Mouse (Mus musculus) monocyte, adult 5-6 weeks (primary cell): ENCODE measurements around the gene Prpf8. TPM values are rescaled to one million over a fixed set of nuclear protein-coding genes. Genes with fewer than 3 reads are reported as not detected.

Experiments used
- ATAC-seq: fragments of 153-309, 156-312 bp; replicated peaks from 2 replicates; pipeline ENCODE4 v1.8.0; 2017; ENCODE audit warnings: mild to moderate bottlenecking; ENCODE audit not compliant: low TSS enrichment, insufficient number of reproducible peaks, severe bottlenecking, poor library complexity, low FRiP score
- total RNA-seq: library from RNA; stranded (forward); fragments of 200-1000, 200-491, 200-594 nt; gene quantifications from 3 replicates; pipeline ENCODE4 v1.2.3, GENCODE M21; 2017

The Prpf8 gene
- total RNA-seq, 1 experiment from 2014 or later: 65.5 TPM

DNA sequence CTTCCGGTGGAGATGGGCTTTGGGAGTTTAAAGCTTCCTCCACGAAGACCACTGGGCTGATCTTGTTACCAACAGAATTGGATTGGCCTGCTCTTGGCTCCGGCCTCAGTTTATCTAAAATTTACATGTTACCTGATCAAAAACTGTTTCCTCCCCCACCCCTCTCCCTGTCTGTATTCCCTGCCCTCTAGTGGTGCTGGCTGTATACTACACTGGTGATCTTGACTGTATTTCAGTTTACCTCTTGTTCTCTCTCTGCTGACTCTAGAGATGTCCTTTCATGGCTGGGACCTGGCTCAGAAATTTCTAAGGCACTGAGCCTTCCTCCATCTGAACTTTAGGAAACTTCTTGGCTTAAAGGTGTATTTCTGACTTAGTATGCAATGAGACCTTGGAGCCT, 28.4 kb upstream of the Prpf8 start:
- no peak for ATAC-seq

DNA sequence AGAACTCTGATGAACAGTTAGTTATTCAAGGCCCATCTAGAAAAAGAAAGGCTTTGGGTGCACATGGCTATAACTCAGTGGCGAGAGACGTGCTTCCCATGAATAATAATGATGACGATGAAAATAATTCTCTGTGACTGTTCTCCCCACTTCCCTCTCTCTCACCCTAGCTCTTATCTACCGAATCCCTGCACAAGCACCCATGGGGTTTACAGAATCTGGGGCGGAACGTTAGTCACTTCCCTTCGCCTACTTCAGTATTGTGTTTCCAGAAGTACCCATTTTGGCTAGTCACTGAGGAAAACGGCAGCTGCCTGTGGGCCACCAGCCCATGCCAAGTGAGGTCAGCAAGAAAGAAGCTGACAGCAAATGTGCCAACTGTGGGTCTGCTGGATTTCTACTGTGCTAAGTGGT, 28.0 kb upstream of the Prpf8 start:
- no peak; the same call in 1 of the 2 replicates for ATAC-seq

DNA sequence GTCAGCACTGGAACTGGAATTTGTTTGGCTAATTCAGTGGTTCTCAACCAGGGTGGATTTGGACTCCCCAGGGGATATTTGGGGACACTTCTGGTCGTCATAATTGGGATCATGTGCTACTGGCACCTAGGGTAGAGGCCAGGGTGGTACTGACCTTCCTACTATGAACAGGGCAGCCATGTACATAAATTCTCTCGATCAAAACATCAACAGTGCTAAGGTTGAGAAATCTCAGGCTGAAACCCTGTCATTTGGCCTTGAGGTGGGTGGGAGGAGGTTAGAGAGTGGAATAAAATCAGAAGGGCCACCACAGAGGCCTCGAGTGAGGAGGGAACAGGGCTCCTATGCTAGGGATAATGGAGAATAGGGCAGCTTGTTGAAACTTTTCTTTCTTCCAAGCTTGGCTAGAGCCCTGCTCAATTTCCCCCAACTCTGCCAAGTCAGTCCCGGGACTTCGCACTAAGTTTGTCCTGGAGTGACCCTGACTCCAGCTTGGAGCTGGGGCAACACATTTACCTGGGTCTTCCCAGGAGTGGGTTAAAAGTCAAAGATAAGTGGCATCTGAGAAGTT, 27.4 kb upstream of the Prpf8 start:
- ATAC-seq: no peak

DNA sequence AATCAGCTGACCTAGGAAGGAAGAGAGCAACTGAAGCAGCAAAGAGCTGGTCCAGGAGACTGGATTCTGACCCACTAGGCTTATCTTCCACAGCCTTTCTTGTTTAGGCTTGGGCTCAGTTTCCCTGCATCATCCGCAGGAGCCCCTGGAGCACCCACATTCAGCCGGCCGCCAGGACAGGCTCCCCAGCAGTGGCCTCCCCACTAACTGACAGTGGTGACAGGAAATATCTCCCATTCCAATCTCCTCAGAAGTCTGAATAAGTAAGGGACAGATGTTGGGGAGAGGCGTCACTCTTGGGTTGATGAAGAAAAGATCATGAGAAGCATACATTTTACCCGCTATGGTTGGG, 26.9 kb upstream of the Prpf8 start:
- no peak for ATAC-seq

DNA sequence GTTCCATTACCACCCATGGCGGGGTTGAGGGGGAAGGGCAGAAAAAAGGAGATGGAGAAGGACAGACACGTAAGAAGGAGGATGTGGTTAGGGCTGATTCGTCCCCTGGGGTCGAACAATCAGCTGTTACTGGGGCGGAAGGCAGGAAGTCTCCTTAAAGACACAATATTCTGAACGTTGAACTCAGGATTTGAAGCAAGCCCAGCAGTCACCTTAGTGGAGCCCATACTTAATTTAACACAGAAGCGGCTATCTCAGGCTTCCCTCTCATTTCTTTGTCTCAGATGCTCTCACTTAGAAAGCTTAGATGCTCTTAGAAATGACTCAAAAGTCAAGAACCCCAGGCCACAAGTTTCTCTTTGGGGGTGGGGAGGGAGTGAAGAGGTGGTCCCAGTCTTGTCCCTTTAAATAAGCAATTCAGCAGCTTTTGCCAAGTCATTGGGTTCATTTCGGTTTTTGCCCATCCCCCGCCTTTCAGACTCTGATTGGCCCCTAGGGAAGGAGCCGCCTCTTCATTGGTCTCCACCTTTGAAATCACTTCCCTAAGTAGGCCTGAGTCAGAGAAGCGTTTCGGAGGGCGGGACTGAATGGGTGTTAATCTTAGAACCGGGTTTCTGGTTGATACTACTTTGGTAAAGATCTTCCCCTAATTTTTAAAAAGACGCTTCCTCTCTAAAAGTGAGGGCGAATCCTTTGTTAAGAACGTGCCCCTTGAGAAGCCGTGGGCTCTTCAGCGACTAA, 26.3 kb upstream of the Prpf8 start:
- peak; percentile 44 for ATAC-seq

DNA sequence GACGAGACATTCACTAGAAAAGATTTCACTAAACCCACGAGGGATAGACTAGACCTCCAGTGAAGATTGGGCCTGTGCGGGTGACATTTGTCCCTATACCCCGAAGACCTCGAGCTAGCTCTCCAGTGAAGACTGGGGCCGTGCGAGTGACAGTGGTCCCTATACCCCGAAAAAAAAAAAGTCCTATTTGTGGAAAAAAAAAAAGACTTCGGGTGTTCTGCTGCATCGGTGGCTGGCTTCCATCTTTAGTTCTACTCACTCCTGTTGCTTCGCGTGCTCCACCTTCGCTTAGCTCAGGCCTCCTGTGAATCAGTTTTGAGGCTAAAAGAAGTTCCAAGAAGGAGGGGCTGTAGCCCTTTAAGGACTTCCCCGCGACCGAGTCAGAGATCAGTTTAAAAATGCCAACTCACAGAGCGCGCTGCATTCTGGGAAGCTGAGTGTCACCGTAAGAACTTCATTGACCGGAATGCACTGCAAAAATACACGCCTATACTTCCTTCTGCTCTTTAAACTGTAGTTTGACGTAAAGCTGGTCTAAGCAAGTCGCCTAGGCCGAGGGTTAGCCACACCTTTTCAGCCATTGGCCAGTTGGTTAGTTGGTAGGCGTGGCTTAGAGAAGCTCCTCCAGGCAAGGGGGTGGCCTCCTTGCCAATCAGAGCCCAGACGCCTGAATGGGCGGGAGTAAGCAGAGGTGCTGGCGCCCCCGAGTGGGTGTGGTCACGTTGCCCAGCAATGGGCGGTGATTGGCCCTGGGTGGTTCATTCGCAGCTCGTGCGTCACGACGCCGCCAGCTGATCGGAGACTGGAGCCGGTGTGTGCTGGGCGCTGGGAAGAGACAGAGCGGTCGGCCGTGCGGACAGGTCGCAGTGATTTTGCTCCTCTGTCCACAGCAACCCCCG, 25.5 kb upstream of the Prpf8 start, which contains the start of gene Tlcd2:
Tlcd2 (plus strand) TSS at position 872 of the 899 bp plus-strand sequence.
- peak; percentile 73 for ATAC-seq

DNA sequence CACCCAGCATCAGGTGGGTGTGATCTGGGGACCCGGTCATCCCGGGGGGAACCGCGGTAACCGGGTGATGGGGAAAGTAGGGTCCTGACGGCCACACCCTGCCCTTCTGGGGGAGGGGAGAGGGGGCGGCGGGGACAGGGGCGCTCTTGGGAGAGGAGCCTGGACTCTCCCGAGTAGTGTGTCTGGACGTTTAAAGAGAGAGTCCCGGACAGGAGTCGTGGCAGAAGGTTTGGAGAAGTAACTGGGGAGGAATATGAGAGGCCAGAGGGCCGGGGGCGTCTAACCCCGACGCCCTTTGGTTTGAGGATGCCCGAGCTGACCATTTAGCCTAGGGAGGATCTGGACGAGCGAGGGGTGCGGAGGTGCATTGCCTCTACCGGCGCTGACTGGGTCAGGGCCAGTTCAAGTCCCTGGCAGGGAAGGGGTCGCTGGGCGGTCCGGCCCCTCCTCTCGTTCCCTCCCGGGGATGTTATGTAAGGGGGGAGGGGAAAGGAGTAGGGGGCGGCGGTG, 24.8 kb upstream of the Prpf8 start:
- ATAC-seq: no peak

DNA sequence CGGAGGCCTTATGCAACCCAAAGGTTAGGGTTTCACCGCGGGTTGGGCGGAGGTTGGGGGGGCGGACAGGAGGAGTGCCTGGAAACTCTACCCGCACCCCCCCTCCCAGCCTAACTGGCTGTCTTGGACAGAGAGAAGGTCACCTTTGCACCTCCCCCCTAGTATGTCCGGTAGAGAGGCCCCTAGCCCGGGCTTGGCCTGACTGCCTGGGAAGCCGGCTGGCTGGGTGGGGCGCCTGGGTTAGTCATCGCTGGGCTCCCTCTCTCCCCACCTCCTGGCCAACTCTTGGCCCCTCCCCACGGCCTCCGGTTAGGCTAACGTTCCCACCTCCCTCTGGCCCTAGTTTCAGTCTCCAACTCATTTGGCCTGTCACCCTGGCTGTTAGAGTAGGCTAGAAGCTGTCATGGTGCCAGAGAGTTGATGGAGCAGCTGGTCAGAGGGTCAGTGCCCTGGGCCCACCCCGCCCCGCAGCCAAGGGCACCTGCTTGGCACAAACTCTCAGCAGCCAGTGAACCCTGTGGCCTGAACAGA, 24.3 kb upstream of the Prpf8 start:
- 0 out of 2 replicates have a peak, but pooled peaks have one; percentile 7 for ATAC-seq

DNA sequence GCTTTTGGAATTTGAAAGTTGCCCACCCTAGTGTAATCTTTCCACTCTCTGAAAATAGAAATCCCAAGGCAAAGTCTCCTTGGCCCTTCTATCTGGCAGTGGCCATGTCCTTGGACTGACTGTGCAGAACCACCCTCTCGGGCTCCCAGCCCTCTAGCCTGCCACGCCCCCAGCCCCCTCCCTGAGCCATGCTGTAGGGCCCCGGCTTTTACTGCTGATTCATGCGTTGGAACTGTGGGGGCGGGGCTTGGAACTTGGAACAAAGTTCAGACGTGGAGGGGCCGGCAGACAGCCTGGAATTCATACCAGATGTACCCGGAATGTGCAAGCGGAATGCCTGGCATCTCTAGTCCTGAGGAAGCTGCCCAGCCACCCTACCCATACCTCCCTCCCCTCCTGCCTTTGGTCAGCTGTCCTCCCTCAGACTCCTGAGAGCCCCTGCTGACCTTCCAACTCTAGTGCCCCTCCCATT, 23.7 kb upstream of the Prpf8 start:
- no peak for ATAC-seq

DNA sequence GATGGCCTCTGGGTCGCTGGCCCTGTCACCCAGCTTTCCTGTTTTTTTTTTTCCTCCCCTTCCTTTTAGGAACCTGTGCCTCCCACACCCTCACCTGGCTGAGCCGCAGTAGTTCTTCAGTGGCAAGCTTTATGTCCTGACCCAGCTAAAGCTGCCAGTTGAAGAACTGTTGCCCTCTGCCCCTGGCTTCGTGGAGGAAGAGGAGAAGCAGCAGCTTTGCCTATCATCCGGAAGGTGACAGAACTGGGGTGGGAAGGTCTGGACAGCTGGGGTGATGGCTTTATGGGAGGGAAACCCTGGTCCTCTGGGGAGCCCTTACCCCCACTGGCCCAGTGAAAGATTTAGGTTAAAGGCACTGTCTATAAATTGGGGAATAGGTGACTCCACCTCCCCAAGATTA, 23.0 kb upstream of the Prpf8 start:
- no peak for ATAC-seq

DNA sequence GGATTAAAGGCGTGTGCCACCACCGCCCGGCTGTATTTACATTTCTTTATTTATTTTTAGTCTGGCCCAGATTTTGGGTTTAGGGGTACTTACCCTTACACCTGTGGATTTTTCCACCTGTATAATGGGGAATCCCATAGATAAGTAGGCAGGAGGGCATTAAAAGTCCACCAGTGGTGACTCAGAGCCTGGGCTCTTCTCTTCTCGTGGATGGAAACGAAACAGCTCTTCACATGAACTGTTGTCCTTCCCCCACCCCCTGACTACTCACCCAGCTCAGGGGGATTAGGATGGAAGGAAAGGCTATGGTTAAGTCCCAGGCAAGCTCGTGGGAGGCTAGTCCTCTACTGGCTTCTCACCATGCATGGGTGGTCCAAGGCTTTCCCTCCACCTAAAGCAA, 22.2 kb upstream of the Prpf8 start:
- no peak for ATAC-seq

DNA sequence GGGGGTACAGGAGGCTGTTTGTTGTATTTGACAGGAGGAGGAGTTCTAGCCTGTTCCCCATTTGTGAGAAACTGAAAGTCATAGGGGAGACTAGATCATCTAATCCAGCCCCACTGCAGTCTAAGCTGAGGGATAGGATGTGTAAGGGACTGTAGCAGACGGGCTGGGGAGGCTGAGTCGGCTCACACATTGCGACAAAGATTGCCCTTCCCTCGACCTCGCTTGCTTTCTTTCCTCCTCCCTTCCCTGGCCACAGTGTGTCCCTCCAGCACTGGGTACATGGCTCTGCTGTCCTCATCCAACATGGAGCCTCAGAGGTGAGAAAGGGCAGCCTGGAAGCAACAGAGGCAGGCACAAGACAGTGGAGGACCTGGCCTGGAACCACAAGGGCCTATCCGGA, 21.6 kb upstream of the Prpf8 start:
- ATAC-seq: no peak

DNA sequence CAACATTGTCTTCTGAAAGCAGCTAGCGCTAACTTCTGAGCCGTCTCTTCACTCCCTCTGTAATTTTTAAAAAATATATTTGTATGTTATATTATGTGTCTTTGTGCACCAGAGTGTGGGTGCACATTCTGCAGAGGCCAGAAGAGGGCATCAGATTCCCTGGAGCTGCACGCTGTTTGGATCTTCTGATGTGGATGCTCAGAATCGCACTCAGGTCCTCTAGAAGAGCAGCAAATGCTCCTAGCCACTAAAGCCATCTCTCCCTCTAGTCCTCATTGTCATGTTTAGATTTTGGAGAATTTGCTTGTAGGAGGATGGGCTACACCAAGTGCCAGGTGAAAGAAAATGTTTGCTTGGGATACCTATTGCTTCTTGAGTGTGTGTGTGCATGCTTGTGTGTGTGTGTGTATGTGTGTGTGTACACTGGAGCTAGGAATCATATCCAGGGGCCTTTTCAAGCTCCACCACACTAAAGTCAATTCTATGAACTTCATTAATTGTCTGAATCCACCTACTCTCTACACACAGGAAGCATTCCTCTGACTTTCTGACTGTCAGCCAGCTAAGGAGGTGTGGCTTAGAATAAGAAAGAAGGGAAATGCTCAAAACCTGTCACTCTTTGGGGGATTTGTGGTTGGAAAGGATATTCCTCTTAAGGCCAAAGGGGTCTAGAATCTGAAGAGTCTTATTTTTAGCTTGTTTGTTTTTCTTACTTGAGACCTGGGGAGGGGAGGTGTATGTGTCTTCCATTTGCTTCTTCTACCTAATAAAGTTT, 19.7 kb upstream of the Prpf8 start:
- no peak for ATAC-seq

DNA sequence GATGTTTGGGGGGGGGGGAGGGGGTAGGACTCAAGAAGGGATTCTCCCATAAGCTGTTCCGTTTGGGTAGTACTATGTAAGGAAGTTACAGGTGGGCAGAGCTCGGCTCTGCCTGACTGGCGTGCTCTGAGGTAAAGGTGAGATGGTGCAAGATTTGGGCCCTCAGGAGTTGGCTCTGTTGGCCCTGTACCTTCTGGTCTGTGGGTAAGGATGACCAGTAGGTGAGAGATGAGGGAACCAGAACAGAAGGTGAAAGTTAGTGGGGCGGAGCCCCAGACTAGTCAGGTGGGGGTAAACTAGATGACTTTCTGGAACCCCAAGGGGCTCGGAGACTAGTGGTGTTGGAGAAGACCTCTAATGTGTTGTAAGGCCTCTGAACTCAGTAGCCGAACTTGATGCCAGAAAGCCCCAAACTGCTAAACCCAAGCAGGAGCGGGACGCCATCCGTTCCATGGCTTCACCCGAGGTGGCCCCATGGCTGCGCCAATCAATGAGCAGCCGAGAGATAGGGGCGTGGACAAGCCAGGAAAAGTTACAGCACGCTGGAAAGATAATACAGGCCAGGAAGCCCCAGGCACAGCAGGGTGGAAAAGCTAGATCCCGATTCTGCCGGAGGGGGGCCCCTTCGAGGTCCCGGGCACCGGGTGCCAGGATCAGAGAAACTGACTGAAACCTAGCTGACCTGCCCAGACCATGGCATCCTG, 19.0 kb upstream of the Prpf8 start:
- ATAC-seq: peak; percentile 28; the same call in 1 of the 2 replicates

DNA sequence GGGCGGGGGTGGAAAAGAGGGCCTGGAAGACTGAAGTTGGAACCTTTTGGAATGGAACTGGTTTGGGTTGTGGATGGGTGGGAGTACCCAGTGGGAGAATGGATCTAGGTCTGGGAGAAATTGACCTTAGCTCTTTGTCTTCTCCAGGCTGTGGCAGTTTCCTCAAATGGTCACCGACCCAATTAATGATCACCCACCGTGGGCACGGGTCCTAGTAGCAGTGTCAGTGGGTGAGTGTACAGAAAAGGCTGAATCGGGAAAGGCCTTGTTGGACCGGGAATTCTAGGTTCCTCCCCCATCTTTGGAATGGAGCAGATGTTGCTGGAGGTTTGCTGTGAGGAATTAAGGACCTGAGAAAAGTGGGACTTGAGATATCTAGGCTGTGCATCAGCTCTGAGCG, 18.2 kb upstream of the Prpf8 start:
- ATAC-seq: no peak

DNA sequence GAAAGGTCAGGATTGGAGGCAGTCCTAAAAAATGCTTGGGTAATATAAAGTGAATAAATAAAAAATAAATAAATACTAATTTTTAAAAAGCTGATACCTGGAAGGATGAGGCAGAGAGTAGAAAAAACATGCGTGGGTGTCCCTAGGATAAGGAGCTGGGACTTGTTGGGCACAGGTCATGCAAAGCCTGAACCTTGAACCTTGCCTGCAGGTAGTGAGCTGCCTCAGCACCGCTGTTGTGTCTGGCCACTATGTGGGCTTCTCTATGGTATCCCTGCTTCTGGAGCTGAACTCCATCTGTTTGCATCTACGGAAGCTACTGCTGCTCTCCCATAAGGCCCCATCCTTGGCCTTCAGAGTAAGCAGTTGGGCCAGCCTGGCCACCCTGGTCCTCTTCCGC, 17.4 kb upstream of the Prpf8 start:
- ATAC-seq: no peak

DNA sequence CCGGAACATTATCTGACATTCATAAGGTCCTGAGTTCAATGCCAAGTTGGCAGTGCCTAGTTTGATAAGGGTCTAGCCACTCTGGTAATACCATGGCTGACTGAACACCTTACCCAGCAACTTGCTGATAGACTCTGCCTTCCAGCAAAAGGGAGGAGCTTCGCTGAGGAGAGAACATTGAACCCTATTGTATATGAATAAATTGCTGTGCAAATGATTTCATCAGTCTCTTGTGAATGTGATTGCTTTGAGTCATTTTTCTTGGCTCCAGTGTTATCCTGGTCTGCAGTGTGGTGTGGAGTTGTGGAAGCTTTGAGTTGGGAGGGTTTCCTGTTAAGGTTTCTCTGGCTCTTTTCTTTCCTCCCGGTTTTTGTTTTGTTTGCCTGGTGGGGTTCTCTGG, 15.9 kb upstream of the Prpf8 start:
- no peak for ATAC-seq
